Comparison of ENCODE assay signal across 8 mouse cellular contexts in genomic region chr17:50510741-50511140, GRCm38 (mm10). TPM values are rescaled to one million over a fixed set of nuclear protein-coding genes. Genes with fewer than 3 reads are reported as not detected.
DNase-seq lines count a peak whose midpoint lies in the region; ATAC-seq and TF ChIP-seq lines count a peak whose summit lies in the region.

No protein-coding gene starts in this region.

- H3K9me3 ChIP-seq in heart, embryonic 12.5 days (replicated peaks) = no peaks in the 10 kb centered on the region
- no peaks in the 10 kb centered on the region for H3K9me3 ChIP-seq in hindbrain, embryonic 16.5 days (ENCODE audit: control insufficient read depth, low read length)
- H3K9me3 ChIP-seq in midbrain, embryonic 14.5 days (ENCODE audit: control insufficient read depth, low read length) = no peaks in the 10 kb centered on the region

- no peaks in the 10 kb centered on the region for H3K36me3 ChIP-seq in heart, embryonic 12.5 days
- no peaks in the 10 kb centered on the region for H3K36me3 ChIP-seq in hindbrain, embryonic 16.5 days (ENCODE audit: control insufficient read depth, insufficient read depth, low read length)
- no peaks in the 10 kb centered on the region for H3K36me3 ChIP-seq in midbrain, embryonic 14.5 days (ENCODE audit: control insufficient read depth, insufficient read depth, low read length)

- no peak for DNase-seq in heart, postnatal 10 days
- no peak for DNase-seq in midbrain, embryonic 14.5 days
- DNase-seq in embryo, embryonic 10.5 days (ENCODE audit: low spot score) = no peak
- no peak for DNase-seq in cerebellum, adult 8-10 months
- no peak for DNase-seq in gastrocnemius, postnatal 4 days (ENCODE audit: low spot score in 2 of 2)

- H3K27ac ChIP-seq in heart, embryonic 12.5 days (ENCODE audit: poor library complexity, severe bottlenecking) = no peak overlapping the region
- H3K27ac ChIP-seq in cortical plate, adult 2 months (ENCODE audit: insufficient read depth, low read length) = no peak overlapping the region
- no peak overlapping the region for H3K27ac ChIP-seq in hindbrain, embryonic 16.5 days (ENCODE audit: low read depth, low read length)
- no peak overlapping the region for H3K27ac ChIP-seq in midbrain, embryonic 14.5 days (replicated peaks; ENCODE audit: low read depth, low read length)

- no peaks in the 10 kb centered on the region for H3K27me3 ChIP-seq in heart, embryonic 12.5 days (replicated peaks)
- no peaks in the 10 kb centered on the region for H3K27me3 ChIP-seq in hindbrain, embryonic 16.5 days (replicated peaks; ENCODE audit: control insufficient read depth, insufficient read depth, low read length)
- H3K27me3 ChIP-seq in midbrain, embryonic 14.5 days (ENCODE audit: control insufficient read depth, insufficient read depth, low read length) = no peaks in the 10 kb centered on the region

- no peak for TF ChIP-seq POLR2A in cortical plate, adult 2 months (IDR thresholded peaks at IDR 0.05; ENCODE audit: extremely low read depth, insufficient read depth, low read length)

- ATAC-seq in heart, embryonic 12.5 days (ENCODE audit: insufficient number of reproducible peaks, low FRiP score) = no peak
- ATAC-seq in hindbrain, embryonic 16.5 days = no peak
- no peak for ATAC-seq in midbrain, embryonic 14.5 days (ENCODE audit: low FRiP score, low TSS enrichment)

- no peak for TF ChIP-seq CTCF in cortical plate, adult 2 months (IDR thresholded peaks at IDR 0.05; ENCODE audit: extremely low read depth, insufficient read depth, low read length)

- H3K4me1 ChIP-seq in heart, embryonic 12.5 days (replicated peaks) = peaks cover 10% of the 10 kb centered on the region
- peaks cover 8% of the 10 kb centered on the region for H3K4me1 ChIP-seq in cortical plate, adult 2 months (ENCODE audit: control insufficient read depth, insufficient read depth, low read length)
- peaks cover 19% of the 10 kb centered on the region for H3K4me1 ChIP-seq in hindbrain, embryonic 16.5 days (ENCODE audit: control insufficient read depth, insufficient read depth, low read depth, low read length)
- H3K4me1 ChIP-seq in midbrain, embryonic 14.5 days (ENCODE audit: control insufficient read depth, insufficient read depth, low read length) = peaks cover 24% of the 10 kb centered on the region

- no peak overlapping the region for H3K4me3 ChIP-seq in heart, embryonic 12.5 days
- peak overlapping the region; percentile 75 for H3K4me3 ChIP-seq in cortical plate, adult 2 months (ENCODE audit: insufficient read depth, low read length)
- H3K4me3 ChIP-seq in hindbrain, embryonic 16.5 days (ENCODE audit: low read length) = peak overlapping the region; percentile 81
- peak overlapping the region; percentile 89 for H3K4me3 ChIP-seq in midbrain, embryonic 14.5 days (replicated peaks; ENCODE audit: low read depth, low read length)

- H3K4me2 ChIP-seq in heart, embryonic 12.5 days = peak overlapping the region; percentile 48
- H3K4me2 ChIP-seq in hindbrain, embryonic 16.5 days (ENCODE audit: low read length) = peak overlapping the region; percentile 89
- H3K4me2 ChIP-seq in midbrain, embryonic 14.5 days (ENCODE audit: low read length) = peak overlapping the region; percentile 63

- H3K9ac ChIP-seq in heart, embryonic 12.5 days = no peak overlapping the region
- H3K9ac ChIP-seq in hindbrain, embryonic 16.5 days (ENCODE audit: low read depth, low read length) = peak overlapping the region; percentile 2; the same call in 1 of the 2 replicates
- H3K9ac ChIP-seq in midbrain, embryonic 14.5 days (replicated peaks; ENCODE audit: low read length) = peak overlapping the region; percentile 96; the same call in 1 of the 2 replicates

- intact Hi-C loops in heart, postnatal 10 days (cut with DNase I) = no loop called here

- 74% methylated on average over 1 of the region's 1 CpGs for WGBS in heart, embryonic 12.5 days
- WGBS in hindbrain, embryonic 16.5 days = 89% methylated on average over 1 of the region's 1 CpGs
- 93% methylated on average over 1 of the region's 1 CpGs for WGBS in midbrain, embryonic 14.5 days

RNA-seq across cellular contexts. Expression of gene Plcl2, which starts 1.5 kb away (rescaled TPM):
- 4.6 and 5.4 TPM in 2 replicates for polyA plus RNA-seq in heart, embryonic 12.5 days (2016; fragmentation: Nextera tagmentation; extraction: Ambion mirVana)
- total RNA-seq in heart, postnatal 10 days (2021) = 10 to 100 TPM; 11.0 to 11.6 TPM
- polyA plus RNA-seq in cortical plate, adult 2 months (2012; rRNA removed) = 39.3 and 40.4 TPM in 2 replicates
- 8.2 and 10.0 TPM in 2 replicates for polyA plus RNA-seq in hindbrain, embryonic 16.5 days (2015; fragmentation: Nextera tagmentation; extraction: Ambion mirVana)
- 10.8 and 14.1 TPM in 2 replicates for polyA plus RNA-seq in midbrain, embryonic 14.5 days (2014; fragmentation: Nextera tagmentation; extraction: Ambion mirVana)
- total RNA-seq in gastrocnemius, postnatal 4 days (2021) = 10 to 100 TPM; 32.9 to 34.0 TPM
